Mouse (Mus musculus): ENCODE measurements around the gene Abcf1. TPM values are rescaled to one million over a fixed set of nuclear protein-coding genes. Genes with fewer than 3 reads are reported as not detected.

Gene Abcf1
- polyA plus RNA-seq, 1 experiment from 2014 or later, result 78.6 TPM

DNA sequence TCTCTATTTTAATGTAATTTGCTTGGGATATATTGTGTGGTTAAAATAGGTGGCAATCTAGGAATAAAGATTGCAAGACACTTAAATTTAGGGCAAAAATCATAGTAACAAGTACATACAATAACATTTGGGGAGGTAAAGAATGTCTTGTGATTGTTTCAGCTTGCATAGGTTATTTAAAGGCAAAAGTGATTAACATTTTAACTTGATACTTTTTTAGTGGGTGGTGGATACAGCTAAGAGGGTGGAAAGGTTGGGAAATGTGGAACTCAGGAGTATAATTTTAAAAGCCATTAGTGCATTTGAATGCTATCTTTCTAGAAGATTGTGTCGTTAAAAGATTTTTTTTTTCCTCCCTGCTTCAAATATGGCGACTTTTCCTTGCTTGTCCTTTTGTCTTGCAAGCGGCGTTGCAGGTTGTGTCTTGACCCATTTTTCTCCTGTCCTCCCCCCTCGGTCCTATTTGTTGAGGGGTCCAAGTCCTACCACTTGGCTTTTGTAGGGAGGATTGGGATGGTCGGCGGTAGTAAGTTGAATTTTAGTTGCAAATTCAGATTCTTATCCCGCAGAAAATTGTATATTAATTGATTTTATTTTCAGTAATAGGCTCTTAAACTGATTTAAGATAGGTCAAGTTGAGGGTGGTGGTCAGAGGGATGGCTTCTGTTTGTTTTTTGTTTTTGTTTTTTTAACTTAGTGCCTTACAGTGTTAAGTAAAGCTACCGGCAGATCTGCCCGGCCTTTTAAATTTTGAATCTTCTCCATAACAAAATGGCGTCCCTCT is 51.1 kb downstream of the Abcf1 start:
- peak overlapping the region; percentile 66 for H3K4me3 ChIP-seq (replicated peaks; ENCODE audit: low read depth, low read length)
- H3K27ac ChIP-seq, result peak overlapping the region; percentile 98
- peaks cover 9% of the 10 kb centered on the region; the same call in 1 of the 2 replicates for H3K36me3 ChIP-seq (ENCODE audit: insufficient read depth, low read length)
- DNase-seq (ENCODE audit: low spot score) (peak; percentile 83), ATAC-seq (replicated peaks; ENCODE audit: low FRiP score, low read depth) (no peak)
- H3K4me1 ChIP-seq (replicated peaks; ENCODE audit: insufficient read depth, low read length), result peaks cover 22% of the 10 kb centered on the region; the same call in 1 of the 2 replicates
- no peaks in the 10 kb centered on the region for H3K27me3 ChIP-seq (ENCODE audit: insufficient read depth, low read length)
- no peaks in the 10 kb centered on the region for H3K9me3 ChIP-seq (replicated peaks; ENCODE audit: low read length)
- peak overlapping the region; percentile 96 for H3K9ac ChIP-seq (ENCODE audit: low read depth, low read length)
- no peak for TF ChIP-seq CTCF (IDR thresholded peaks at IDR 0.05; ENCODE audit: low read depth)
- H3K4me2 ChIP-seq (ENCODE audit: low read length), result peak overlapping the region; percentile 65
- 0% methylated on average over 11 of the region's 11 CpGs for WGBS

DNA sequence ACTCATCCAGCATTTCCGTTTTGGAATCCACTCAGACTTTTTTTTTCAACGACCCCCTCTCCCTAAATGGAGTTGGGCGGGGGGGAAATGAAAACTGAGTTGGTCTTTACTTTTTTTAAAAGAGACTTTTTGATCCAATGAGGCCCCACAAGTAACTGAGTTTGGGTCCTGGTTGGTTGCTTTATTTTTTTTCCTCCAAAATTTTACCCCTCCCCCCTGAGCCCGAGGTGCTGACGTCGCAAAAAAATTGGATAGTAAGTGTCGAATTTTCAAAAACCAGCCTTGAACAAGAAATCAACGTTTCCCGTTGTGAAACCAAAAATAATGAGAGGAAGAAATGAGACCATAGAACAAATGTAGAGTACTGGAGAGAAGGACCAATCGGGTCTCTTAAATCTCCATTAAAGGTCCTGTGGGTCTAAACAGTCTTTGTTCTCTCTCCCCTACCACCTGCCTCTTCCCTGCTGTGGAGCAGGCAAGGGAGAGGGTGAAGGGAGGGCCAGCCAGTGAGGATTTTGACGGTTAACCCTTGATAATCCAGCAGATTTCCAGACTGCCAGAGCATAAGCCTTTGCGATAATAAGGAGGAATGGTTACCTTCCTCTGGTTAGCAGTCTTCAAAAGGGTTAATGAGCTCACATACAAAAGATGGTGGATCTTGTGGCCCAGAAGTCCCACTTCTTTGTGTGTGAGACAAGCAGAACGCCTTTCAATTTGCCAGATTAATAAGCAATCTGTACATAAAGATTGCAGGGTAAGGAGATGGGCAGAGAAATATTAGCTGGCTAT is 51.9 kb downstream of the Abcf1 start:
- Histone ChIP-seq H3K4me2 (ENCODE audit: low read length) (peak overlapping the region; percentile 65), H3K9me3 (replicated peaks; ENCODE audit: low read length) (no peaks in the 10 kb centered on the region), H3K4me3 (replicated peaks; ENCODE audit: low read depth, low read length) (peak overlapping the region; percentile 66), H3K27me3 (ENCODE audit: insufficient read depth, low read length) (no peaks in the 10 kb centered on the region), H3K36me3 (ENCODE audit: insufficient read depth, low read length) (0 out of 2 replicates have a peak, but pooled peaks cover 11% of the 10 kb centered on the region), H3K4me1 (replicated peaks; ENCODE audit: insufficient read depth, low read length) (peaks cover 22% of the 10 kb centered on the region; the same call in 1 of the 2 replicates), H3K27ac (peak overlapping the region; percentile 98), H3K9ac (ENCODE audit: low read depth, low read length) (peak overlapping the region; percentile 96)
- WGBS, result under 1% methylated on average over 13 of the region's 13 CpGs
- ATAC-seq (replicated peaks; ENCODE audit: low FRiP score, low read depth), result no peak
- DNase-seq (ENCODE audit: low spot score), result peak; percentile 85
- no peak for TF ChIP-seq CTCF (IDR thresholded peaks at IDR 0.05; ENCODE audit: low read depth)

DNA sequence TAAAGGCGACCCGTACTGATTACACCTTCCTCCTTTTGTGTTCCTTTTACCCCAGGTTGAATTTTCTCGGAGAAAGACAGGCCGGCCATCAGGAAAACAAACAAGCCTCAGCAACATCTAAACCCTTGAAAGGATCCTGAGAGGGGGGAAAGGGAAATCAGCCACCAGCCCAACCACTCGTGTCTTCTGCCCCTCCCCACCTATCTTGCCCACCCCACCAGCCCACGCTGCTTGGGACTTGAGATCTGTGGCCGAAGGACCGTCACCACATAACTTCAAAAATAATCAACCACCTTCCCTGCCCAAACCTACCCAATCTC is 52.5 kb downstream of the Abcf1 start:
- Histone ChIP-seq H3K27ac (peak overlapping the region; percentile 98), H3K4me1 (replicated peaks; ENCODE audit: insufficient read depth, low read length) (peaks cover 22% of the 10 kb centered on the region; the same call in 1 of the 2 replicates), H3K9me3 (replicated peaks; ENCODE audit: low read length) (no peaks in the 10 kb centered on the region), H3K27me3 (ENCODE audit: insufficient read depth, low read length) (no peaks in the 10 kb centered on the region), H3K9ac (ENCODE audit: low read depth, low read length) (peak overlapping the region; percentile 96), H3K4me2 (ENCODE audit: low read length) (peak overlapping the region; percentile 65), H3K36me3 (ENCODE audit: insufficient read depth, low read length) (0 out of 2 replicates have a peak, but pooled peaks cover 16% of the 10 kb centered on the region), H3K4me3 (replicated peaks; ENCODE audit: low read depth, low read length) (peak overlapping the region; percentile 66)
- ATAC-seq (replicated peaks; ENCODE audit: low FRiP score, low read depth), result no peak
- no peak for TF ChIP-seq CTCF (IDR thresholded peaks at IDR 0.05; ENCODE audit: low read depth)
- under 1% methylated on average over 8 of the region's 8 CpGs for WGBS
- peak; percentile 39 for DNase-seq (ENCODE audit: low spot score)

DNA sequence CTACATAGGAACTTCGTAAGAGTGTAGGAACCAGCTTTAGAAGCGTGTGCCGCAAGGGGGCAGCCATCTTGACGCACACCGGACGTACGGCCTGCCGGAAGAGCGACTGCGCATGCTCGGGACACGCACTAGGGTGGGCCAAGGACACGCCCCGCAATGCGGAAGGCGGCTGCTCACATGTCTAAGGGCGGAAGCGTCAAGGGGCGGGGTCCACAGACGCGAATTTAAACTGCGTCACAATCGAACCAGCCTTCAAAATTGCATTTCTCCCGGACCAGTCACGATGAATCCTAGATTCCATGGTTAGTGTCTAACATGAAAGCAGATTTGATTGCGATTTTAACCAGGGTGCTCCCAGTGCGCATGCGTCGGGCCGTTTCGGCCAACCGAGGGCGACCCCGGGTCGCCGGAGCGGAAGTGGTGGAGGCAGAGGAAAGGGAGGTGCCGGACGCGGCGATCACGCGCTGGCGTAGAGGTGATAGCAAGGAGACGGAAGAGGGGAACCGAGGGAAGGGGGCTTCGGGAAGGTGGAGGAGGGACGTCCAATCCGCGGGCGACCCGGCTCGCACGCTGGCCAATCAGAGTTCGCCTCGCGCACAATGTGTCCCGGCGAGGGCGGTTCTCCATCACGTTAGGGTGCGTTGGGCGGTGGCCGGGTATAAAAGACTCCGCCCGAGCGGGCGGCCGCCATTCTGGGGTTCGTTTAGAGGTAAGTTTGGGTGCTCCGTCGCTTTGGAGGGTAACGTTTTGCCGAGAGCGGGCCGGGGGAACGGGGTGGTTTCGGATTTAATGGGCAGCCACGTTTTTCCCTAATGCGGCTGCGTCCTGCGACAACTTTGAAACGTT is 53.0 kb downstream of the Abcf1 start, which contains the start of the genes Mrps18b and Ppp1r10:
Gene Mrps18b, minus strand, starts transcription at position 93 of the 846 bp plus-strand sequence.
Gene Ppp1r10, plus strand, starts transcription at position 138 of the 846 bp plus-strand sequence.
- peak; percentile 74 for TF ChIP-seq CTCF (IDR thresholded peaks at IDR 0.05; ENCODE audit: low read depth)
- WGBS, result under 1% methylated on average over 83 of the region's 83 CpGs
- peak; percentile 92 for ATAC-seq (replicated peaks; ENCODE audit: low FRiP score, low read depth)

DNA sequence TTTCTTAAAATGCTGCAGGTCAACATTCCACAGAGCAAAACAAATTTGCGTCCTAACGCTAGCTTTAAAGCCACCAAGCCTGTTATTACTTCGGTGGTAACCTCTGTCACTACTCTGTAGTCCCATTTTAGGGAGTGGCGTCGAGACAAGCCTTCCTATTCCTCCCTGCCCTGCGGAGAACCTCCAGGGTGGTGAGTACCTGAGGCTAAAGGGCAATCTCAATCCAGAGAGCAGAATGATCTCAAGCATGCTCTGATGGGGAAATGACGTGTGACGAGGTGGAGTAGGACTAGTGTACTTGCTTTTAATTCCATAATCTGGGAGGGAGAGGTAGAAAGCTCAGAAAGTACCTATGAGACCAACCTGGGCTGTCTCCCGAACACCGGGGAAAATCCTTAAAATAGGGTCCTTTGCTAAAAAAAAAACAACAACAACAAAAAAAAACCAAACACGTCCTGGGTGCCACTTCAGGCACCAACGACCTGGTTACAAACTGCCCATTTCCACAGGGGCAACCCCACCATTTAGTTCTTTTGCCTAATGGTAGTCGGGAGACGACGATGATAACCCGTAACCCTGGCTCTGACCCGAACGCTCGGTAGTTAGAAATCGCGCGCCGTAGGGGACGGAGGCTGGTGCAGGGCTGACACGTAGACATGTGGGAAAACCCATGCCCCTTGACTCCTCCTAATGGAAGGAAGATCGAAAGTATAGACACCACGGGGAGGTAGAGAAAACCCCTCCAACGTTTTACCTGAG is 53.8 kb downstream of the Abcf1 start:
- Histone ChIP-seq H3K27me3 (ENCODE audit: insufficient read depth, low read length) (no peaks in the 10 kb centered on the region), H3K36me3 (ENCODE audit: insufficient read depth, low read length) (0 out of 2 replicates have a peak, but pooled peaks cover 16% of the 10 kb centered on the region), H3K4me1 (replicated peaks; ENCODE audit: insufficient read depth, low read length) (peaks cover 20% of the 10 kb centered on the region; the same call in 1 of the 2 replicates), H3K4me2 (ENCODE audit: low read length) (peak overlapping the region; percentile 65), H3K9me3 (replicated peaks; ENCODE audit: low read length) (no peaks in the 10 kb centered on the region), H3K4me3 (replicated peaks; ENCODE audit: low read depth, low read length) (peak overlapping the region; percentile 66), H3K27ac (peak overlapping the region; percentile 90), H3K9ac (ENCODE audit: low read depth, low read length) (peak overlapping the region; percentile 60)
- peak; percentile 54 for DNase-seq (ENCODE audit: low spot score)
- no peak for TF ChIP-seq CTCF (IDR thresholded peaks at IDR 0.05; ENCODE audit: low read depth)
- 2% methylated on average over 28 of the region's 28 CpGs for WGBS
- ATAC-seq (replicated peaks; ENCODE audit: low FRiP score, low read depth), result no peak

More for the DNA sequence above, 53.0 kb downstream of the Abcf1 start, which contains the start of the genes Mrps18b and Ppp1r10:
- peak within 1 kb of the TSS; percentile 96 for H3K9ac ChIP-seq (ENCODE audit: low read depth, low read length)
- no peaks in the 10 kb centered on the region for H3K9me3 ChIP-seq (replicated peaks; ENCODE audit: low read length)
- H3K36me3 ChIP-seq (ENCODE audit: insufficient read depth, low read length), result 0 out of 2 replicates have a peak, but pooled peaks cover 16% of the 10 kb centered on the region
- H3K27ac ChIP-seq, result peak within 1 kb of the TSS; percentile 98
- peak within 1 kb of the TSS; percentile 65 for H3K4me2 ChIP-seq (ENCODE audit: low read length)
- no peaks in the 10 kb centered on the region for H3K27me3 ChIP-seq (ENCODE audit: insufficient read depth, low read length)
- peaks cover 22% of the 10 kb centered on the region; the same call in 1 of the 2 replicates for H3K4me1 ChIP-seq (replicated peaks; ENCODE audit: insufficient read depth, low read length)
- H3K4me3 ChIP-seq (replicated peaks; ENCODE audit: low read depth, low read length), result peak within 1 kb of the TSS; percentile 66
- DNase-seq (ENCODE audit: low spot score), result peak; percentile 100
